Mouse (Mus musculus): ENCODE data around the gene Col6a2.

Col6a2 gene

GRCm38 (mm10) chr10:76546566-76546965 is 76.9 kb downstream of the Col6a2 start:
- DNase-seq, result no peak

Data from thymus, postnatal 14 days (tissue).